Mouse (Mus musculus) liver (tissue): ENCODE results near the gene Brcc3.

Source experiments
- DNase-seq: peaks from one replicate; pipeline ENCODE4 v3.0.0-alpha.2; 2020; ENCODE audit warnings: mixed read lengths

The Brcc3 gene

GRCm38 (mm10) chrX:75415936-75416785, at the start of gene Brcc3, which contains the start of the genes Cmc4 and Mtcp1:
Gene Brcc3 (plus strand): TSS chrX:75416628.
Gene Cmc4 (minus strand): TSS chrX:75416584.
Gene Mtcp1 (minus strand): TSS chrX:75416588.
- peak; percentile 94 for DNase-seq

GRCm38 (mm10) chrX:75370197-75370596, 46.2 kb upstream of the Brcc3 start:
- DNase-seq, result no peak

- no peak for DNase-seq
These were observed 43.6 kb upstream of the Brcc3 start for GRCm38 (mm10) chrX:75372666-75373425.

- DNase-seq, result no peak
These were observed 39.6 kb upstream of the Brcc3 start for GRCm38 (mm10) chrX:75376815-75377214.

GRCm38 (mm10) chrX:75381176-75381575, 35.3 kb upstream of the Brcc3 start:
- no peak for DNase-seq

- DNase-seq, result no peak
These were observed 34.7 kb upstream of the Brcc3 start for GRCm38 (mm10) chrX:75381699-75382098.

GRCm38 (mm10) chrX:75382195-75382771, 34.1 kb upstream of the Brcc3 start, which contains the start of the genes Fundc2 and F8:
Gene Fundc2 (plus strand): TSS chrX:75382399.
Gene F8 (minus strand): TSS chrX:75382615.
- DNase-seq, result peak; percentile 86

- no peak for DNase-seq
These were observed 17.0 kb upstream of the Brcc3 start for GRCm38 (mm10) chrX:75399471-75399870.

GRCm38 (mm10) chrX:75402668-75403067, 13.8 kb upstream of the Brcc3 start:
- peak; percentile 7 for DNase-seq

GRCm38 (mm10) chrX:75403350-75403749, 13.1 kb upstream of the Brcc3 start:
- DNase-seq, result no peak

- no peak for DNase-seq
These were observed 6.7 kb upstream of the Brcc3 start for GRCm38 (mm10) chrX:75409711-75410110.

- no peak for DNase-seq
These were observed 38.2 kb downstream of the Brcc3 start for GRCm38 (mm10) chrX:75454597-75454996.

GRCm38 (mm10) chrX:75475182-75475644, 58.8 kb downstream of the Brcc3 start:
- peak; percentile 66 for DNase-seq

- no peak for DNase-seq
These were observed 73.5 kb downstream of the Brcc3 start for GRCm38 (mm10) chrX:75489886-75490285.
